Mouse (Mus musculus) liver, adult 2 months (tissue): ENCODE measurements around the gene Tmcc3.

Experiments
- CTCF ChIP-seq: fragments of 200-500 bp; IDR thresholded peaks from 2 replicates; pipeline ENCODE4 v1.5.1; 2011; ENCODE audit warnings: low read depth, low read length, control low read depth
- POLR2A ChIP-seq: fragments of 200-500 bp; IDR thresholded peaks from 2 replicates; pipeline ENCODE4 v1.6.1; 2011; ENCODE audit warnings: low read length, control low read depth; ENCODE audit not compliant: insufficient read depth; ENCODE audit errors: extremely low read depth

DNA sequence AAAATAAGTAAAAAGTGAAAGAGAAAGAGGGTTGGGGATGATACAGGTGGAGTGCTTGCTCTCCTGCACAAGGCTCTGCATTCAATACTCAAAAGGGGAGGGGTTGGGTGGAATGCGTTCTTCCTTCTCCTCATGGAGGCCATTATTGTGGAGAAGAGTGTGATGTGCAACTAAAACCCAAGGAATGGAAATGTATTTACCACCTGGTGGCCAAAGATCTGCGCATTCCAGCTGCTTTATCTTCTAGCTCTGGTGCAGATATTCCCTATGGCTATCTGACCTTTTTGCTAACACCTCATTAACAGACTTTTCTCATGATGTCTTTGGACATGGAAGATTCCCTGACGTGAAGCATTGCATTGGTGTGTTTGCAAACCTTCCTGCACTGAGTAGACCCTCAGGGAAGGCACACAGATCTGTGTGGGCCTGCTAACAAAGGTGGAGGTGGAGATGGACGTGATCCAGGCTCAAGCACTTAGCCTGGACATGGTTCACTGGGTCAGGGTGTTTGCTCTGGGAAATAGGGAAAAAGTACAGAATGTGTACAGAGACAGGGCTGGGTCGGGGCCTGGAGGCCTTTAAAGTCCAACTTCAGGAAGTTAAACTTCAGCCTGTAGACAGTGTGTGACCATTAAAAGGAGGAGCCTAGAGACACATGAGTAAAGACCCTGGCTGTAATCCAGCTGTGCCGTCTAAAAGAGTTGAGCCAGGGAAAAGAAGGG, 245.8 kb downstream of the Tmcc3 start:
- TF ChIP-seq CTCF (no peak), POLR2A (no peak)
